Mouse (Mus musculus) neural tube, embryonic 15.5 days (tissue): ENCODE data around the gene Dmrt1. TPM values are rescaled to one million over a fixed set of nuclear protein-coding genes. Genes with fewer than 3 reads are reported as not detected.

ENCODE experiments used
- ATAC-seq: fragments of 200-750 bp; cut with Nextera tagmentation; 2 replicates; pipeline ENCODE4 v1.8.0; 2017; ENCODE audit warnings: mild to moderate bottlenecking, moderate TSS enrichment, moderate library complexity; ENCODE audit not compliant: low FRiP score
- H3K27ac ChIP-seq: fragments of 300-500 bp; sonication (generic); replicated peaks from 2 replicates; pipeline ENCODE4 v1.5.1; 2015; ENCODE audit warnings: mild to moderate bottlenecking, inconsistent platforms
- H3K27me3 ChIP-seq: fragments of 300-500 bp; sonication (generic); replicated peaks from 2 replicates; pipeline ENCODE4 v1.6.1; 2015; ENCODE audit warnings: inconsistent platforms
- H3K36me3 ChIP-seq: fragments of 300-500 bp; sonication (generic); 2 replicates; pipeline ENCODE4 v1.6.1; 2015; ENCODE audit warnings: inconsistent platforms
- H3K4me1 ChIP-seq: fragments of 300-500 bp; sonication (generic); 2 replicates; pipeline ENCODE4 v1.6.1; 2015; ENCODE audit warnings: inconsistent platforms
- H3K4me2 ChIP-seq: fragments of 300-500 bp; sonication (generic); 2 replicates; pipeline ENCODE4 v1.6.1; 2015; ENCODE audit warnings: inconsistent platforms, mild to moderate bottlenecking, moderate library complexity
- H3K4me3 ChIP-seq: fragments of 300-500 bp; sonication (generic); replicated peaks from 2 replicates; pipeline ENCODE4 v1.5.1; 2015; ENCODE audit warnings: mild to moderate bottlenecking, inconsistent platforms
- H3K9ac ChIP-seq: fragments of 300-500 bp; sonication (generic); replicated peaks from 2 replicates; pipeline ENCODE4 v1.6.1; 2015; ENCODE audit warnings: mild to moderate bottlenecking, inconsistent platforms
- H3K9me3 ChIP-seq: fragments of 300-500 bp; sonication (generic); replicated peaks from 2 replicates; pipeline ENCODE4 v1.6.1; 2016; ENCODE audit warnings: inconsistent platforms
- WGBS: fragments of 180-500 bp; shearing (Covaris S2); methylation state at CpG from one replicate; pipeline ENCODE4 v1.1.7; 2015; ENCODE audit warnings: mixed read lengths; 5-methylcytosine and 5-hydroxymethylcytosine counted together
- polyA plus RNA-seq: library from polyadenylated mRNA; unstranded; fragments of >200 nt; fragmentation: Nextera tagmentation; extraction: Ambion mirVana; gene quantifications from 2 replicates; pipeline ENCODE4 v1.2.1, GENCODE M21; 2015

The Dmrt1 gene
- polyA plus RNA-seq, 1 experiment from 2014 or later: not detected

GRCm38 (mm10) chr19:25638766-25639361 is 133.4 kb downstream of the Dmrt1 start:
- WGBS: 75% methylated on average over 11 of the region's 11 CpGs
- Histone ChIP-seq H3K9me3 (no peaks in the 10 kb centered on the region), H3K4me2 (no peak overlapping the region), H3K36me3 (no peaks in the 10 kb centered on the region), H3K27ac (no peak overlapping the region), H3K4me1 (peaks cover 2% of the 10 kb centered on the region; the same call in 1 of the 2 replicates), H3K27me3 (no peaks in the 10 kb centered on the region), H3K4me3 (no peak overlapping the region), H3K9ac (no peak overlapping the region)
- no peak for ATAC-seq

- WGBS: 93% methylated on average over 6 of the region's 6 CpGs
Observed at GRCm38 (mm10) chr19:25641786-25642185, 136.4 kb downstream of the Dmrt1 start.

GRCm38 (mm10) chr19:25647136-25647535 is 141.7 kb downstream of the Dmrt1 start:
- no peak for ATAC-seq
- Histone ChIP-seq H3K36me3 (no peaks in the 10 kb centered on the region), H3K9ac (no peak overlapping the region), H3K4me2 (no peak overlapping the region), H3K4me1 (no peaks in the 10 kb centered on the region), H3K27ac (no peak overlapping the region), H3K4me3 (no peak overlapping the region), H3K27me3 (no peaks in the 10 kb centered on the region), H3K9me3 (no peaks in the 10 kb centered on the region)
- WGBS: 82% methylated on average over 3 of the region's 3 CpGs

More at GRCm38 (mm10) chr19:25641786-25642185, 136.4 kb downstream of the Dmrt1 start:
- no peaks in the 10 kb centered on the region for H3K4me1 ChIP-seq
- H3K36me3 ChIP-seq: no peaks in the 10 kb centered on the region
- H3K9me3 ChIP-seq: no peaks in the 10 kb centered on the region
- no peak overlapping the region for H3K27ac ChIP-seq
- no peaks in the 10 kb centered on the region for H3K27me3 ChIP-seq
- no peak overlapping the region for H3K4me3 ChIP-seq
- no peak for ATAC-seq
- H3K9ac ChIP-seq: no peak overlapping the region
- H3K4me2 ChIP-seq: no peak overlapping the region

GRCm38 (mm10) chr19:25648701-25649100 is 143.3 kb downstream of the Dmrt1 start:
- H3K4me2 ChIP-seq: no peak overlapping the region
- ATAC-seq: no peak
- no peak overlapping the region for H3K4me3 ChIP-seq
- H3K36me3 ChIP-seq: no peaks in the 10 kb centered on the region
- H3K9ac ChIP-seq: no peak overlapping the region
- WGBS: 83% methylated on average over 4 of the region's 4 CpGs
- no peaks in the 10 kb centered on the region for H3K27me3 ChIP-seq
- no peaks in the 10 kb centered on the region for H3K9me3 ChIP-seq
- no peaks in the 10 kb centered on the region for H3K4me1 ChIP-seq
- H3K27ac ChIP-seq: no peak overlapping the region

- H3K4me1 ChIP-seq: peaks cover 5% of the 10 kb centered on the region; the same call in 1 of the 2 replicates
- H3K36me3 ChIP-seq: no peaks in the 10 kb centered on the region
- H3K9me3 ChIP-seq: no peaks in the 10 kb centered on the region
- no peak overlapping the region for H3K9ac ChIP-seq
- H3K4me2 ChIP-seq: no peak overlapping the region
- H3K27ac ChIP-seq: no peak overlapping the region
- WGBS: 83% methylated on average over 10 of the region's 10 CpGs
- no peaks in the 10 kb centered on the region for H3K27me3 ChIP-seq
- no peak for ATAC-seq
- H3K4me3 ChIP-seq: no peak overlapping the region
Observed at GRCm38 (mm10) chr19:25650474-25650873, 145.1 kb downstream of the Dmrt1 start.

GRCm38 (mm10) chr19:25652560-25652959 is 147.1 kb downstream of the Dmrt1 start:
- no peak for ATAC-seq
- no peaks in the 10 kb centered on the region for H3K27me3 ChIP-seq
- H3K4me2 ChIP-seq: no peak overlapping the region
- no peaks in the 10 kb centered on the region for H3K9me3 ChIP-seq
- H3K9ac ChIP-seq: no peak overlapping the region
- H3K36me3 ChIP-seq: no peaks in the 10 kb centered on the region
- H3K4me1 ChIP-seq: peaks cover 5% of the 10 kb centered on the region; the same call in 1 of the 2 replicates
- WGBS: 70% methylated on average over 5 of the region's 5 CpGs
- H3K27ac ChIP-seq: no peak overlapping the region
- no peak overlapping the region for H3K4me3 ChIP-seq

Other genes with a start within 250 kb of the Dmrt1 start
- gene Dmrt3, start 104.7 kb downstream of the Dmrt1 start, polyA plus RNA-seq: 1.8 and 1.9 TPM in 2 replicates
- 0.27 and 6.4 TPM in 2 replicates for gene Dmrt2, start 166.8 kb downstream of the Dmrt1 start, polyA plus RNA-seq